Mouse (Mus musculus) heart, adult 2 months (tissue): ENCODE measurements around the gene Tank.

Source experiments
- CTCF ChIP-seq: fragments of 200-600 bp; IDR thresholded peaks from 2 replicates; pipeline ENCODE4 v1.8.1; 2022; ENCODE audit warnings: antibody characterized with exemption, mild to moderate bottlenecking, moderate library complexity
- EP300 ChIP-seq: fragments of 200-500 bp; IDR thresholded peaks from 2 replicates; pipeline ENCODE4 v1.6.1; 2011; ENCODE audit warnings: low read depth, low read length, control low read depth; ENCODE audit not compliant: insufficient read depth

DNA sequence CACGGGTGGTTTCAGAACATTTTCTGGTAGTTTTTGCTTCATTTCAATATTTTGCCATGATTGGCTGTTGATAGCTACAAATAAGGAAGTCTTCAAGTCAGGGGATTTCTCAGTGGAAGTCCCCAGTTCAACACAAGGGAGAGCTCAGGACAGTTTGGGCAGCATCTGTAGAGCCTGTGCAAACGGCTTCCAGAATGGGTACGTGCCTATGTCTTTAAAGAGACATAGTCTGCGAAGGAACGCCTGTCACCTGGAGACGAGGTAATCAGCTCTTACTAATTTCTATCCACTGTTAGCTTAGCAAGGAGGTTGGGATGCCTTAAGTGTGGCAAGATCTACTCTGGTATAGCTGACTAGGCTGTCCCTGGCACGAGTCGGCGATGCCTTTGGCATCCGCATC lies at the start of gene Tank:
- TF ChIP-seq EP300 (no peak), CTCF (no peak)
